Mouse (Mus musculus) intestine, postnatal 0 days (tissue): ENCODE measurements at regions not wholly inside any gene's neighbourhood (a gene's known extent, or its start where the extent isn't known, plus 50 kb on each side); places are given as distances from the start of the nearest gene placed in this dataset.

ENCODE experiments used
- ATAC-seq: fragments of 200-750 bp; cut with Nextera tagmentation; 2 replicates; pipeline ENCODE4 v1.8.0; 2017; ENCODE audit warnings: mild to moderate bottlenecking, moderate TSS enrichment, moderate library complexity
- H3K27ac ChIP-seq: fragments of 300-500 bp; sonication (generic); 2 replicates; pipeline ENCODE4 v1.5.1; 2014; ENCODE audit warnings: mild to moderate bottlenecking, low read depth, low read length, moderate library complexity
- H3K27me3 ChIP-seq: fragments of 300-500 bp; sonication (generic); replicated peaks from 2 replicates; pipeline ENCODE4 v1.6.1; 2014; ENCODE audit warnings: low read length, mixed read lengths; ENCODE audit not compliant: control insufficient read depth, insufficient read depth
- H3K36me3 ChIP-seq: fragments of 300-500 bp; sonication (generic); 2 replicates; pipeline ENCODE4 v1.6.1; 2014; ENCODE audit warnings: mild to moderate bottlenecking, moderate library complexity; ENCODE audit not compliant: control insufficient read depth, insufficient read depth
- H3K4me1 ChIP-seq: fragments of 300-500 bp; sonication (generic); replicated peaks from 2 replicates; pipeline ENCODE4 v1.6.1; 2014; ENCODE audit warnings: antibody characterized with exemption, low read length, mixed read lengths; ENCODE audit not compliant: control insufficient read depth, insufficient read depth
- H3K4me2 ChIP-seq: fragments of 300-500 bp; sonication (generic); replicated peaks from 2 replicates; pipeline ENCODE4 v1.6.1; 2014; ENCODE audit warnings: low read depth, mild to moderate bottlenecking, moderate library complexity
- H3K4me3 ChIP-seq: fragments of 300-500 bp; sonication (generic); 2 replicates; pipeline ENCODE4 v1.5.1; 2014; ENCODE audit warnings: low read depth, low read length
- H3K9ac ChIP-seq: fragments of 300-500 bp; sonication (generic); 2 replicates; pipeline ENCODE4 v1.6.1; 2014; ENCODE audit warnings: mild to moderate bottlenecking, low read depth, low read length
- H3K9me3 ChIP-seq: fragments of 300-500 bp; sonication (generic); 2 replicates; pipeline ENCODE4 v1.6.1; 2016; ENCODE audit warnings: mixed run types; ENCODE audit not compliant: control insufficient read depth
- CTCF ChIP-seq: sonication (generic); IDR thresholded peaks from 2 replicates; pipeline ENCODE4 v1.5.1; 2016; ENCODE audit warnings: low read depth, mild to moderate bottlenecking, control low read depth, antibody characterized with exemption, moderate library complexity
- WGBS: fragments of 180-500 bp; shearing (Covaris S2); extraction: QIAGEN DNeasy Blood & Tissue Kit; methylation state at CpG from one replicate; pipeline ENCODE4 v1.1.7; 2014; 5-methylcytosine and 5-hydroxymethylcytosine counted together

DNA sequence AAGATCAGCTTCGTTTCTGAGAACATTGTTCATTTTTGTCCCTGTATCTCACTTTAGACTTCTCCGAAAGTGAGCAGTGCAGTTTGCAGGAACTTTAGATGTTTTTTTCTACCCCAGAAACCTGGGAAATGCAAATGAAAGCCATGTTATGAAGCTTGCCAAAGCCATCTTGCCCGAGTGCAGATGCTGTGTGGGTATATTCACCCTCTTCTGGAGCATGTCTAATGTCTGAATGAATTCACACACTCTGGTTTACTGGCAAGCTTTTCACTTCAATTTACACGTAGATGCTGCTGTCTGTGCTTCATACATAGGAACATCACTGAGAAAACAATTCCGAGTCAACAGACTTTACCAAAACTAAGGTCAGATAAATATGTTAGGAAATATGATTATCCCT, 197.0 kb upstream of the Lrtm1 start:
- H3K9ac ChIP-seq = no peak overlapping the region
- no peaks in the 10 kb centered on the region for H3K4me1 ChIP-seq
- no peaks in the 10 kb centered on the region for H3K9me3 ChIP-seq
- no peaks in the 10 kb centered on the region for H3K27me3 ChIP-seq
- ATAC-seq = no peak
- no peak overlapping the region for H3K4me3 ChIP-seq
- 86% methylated on average over 5 of the region's 5 CpGs for WGBS
- no peak overlapping the region for H3K27ac ChIP-seq
- no peak overlapping the region for H3K4me2 ChIP-seq
- H3K36me3 ChIP-seq = no peaks in the 10 kb centered on the region
- TF ChIP-seq CTCF = no peak

DNA sequence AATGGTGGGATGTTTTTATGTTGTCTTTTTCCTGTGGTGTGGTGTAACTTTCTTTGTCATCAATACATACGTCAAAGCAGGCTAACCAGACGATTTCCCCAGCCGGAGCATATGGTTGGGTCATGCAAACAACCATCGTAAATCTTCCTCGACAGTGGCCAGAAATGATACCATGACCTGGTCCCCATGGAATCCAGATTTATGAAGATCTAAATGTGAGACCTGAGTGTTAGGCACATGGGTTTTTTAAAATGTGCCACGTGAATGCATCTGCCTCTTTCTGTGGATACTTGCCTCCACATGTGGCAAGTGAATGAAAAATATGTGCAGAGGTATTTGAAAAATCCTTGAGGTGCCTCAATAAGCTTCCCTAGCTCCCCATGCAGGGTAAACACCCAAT, 190.8 kb upstream of the Lrtm1 start:
- no peaks in the 10 kb centered on the region for H3K9me3 ChIP-seq
- no peak overlapping the region for H3K9ac ChIP-seq
- 29% methylated on average over 6 of the region's 6 CpGs for WGBS
- H3K4me2 ChIP-seq = no peak overlapping the region
- no peak overlapping the region for H3K27ac ChIP-seq
- no peak for TF ChIP-seq CTCF
- H3K36me3 ChIP-seq = no peaks in the 10 kb centered on the region
- H3K27me3 ChIP-seq = no peaks in the 10 kb centered on the region
- H3K4me3 ChIP-seq = no peak overlapping the region
- no peaks in the 10 kb centered on the region for H3K4me1 ChIP-seq
- no peak for ATAC-seq

- Histone ChIP-seq H3K4me3 (no peak overlapping the region), H3K4me2 (no peak overlapping the region), H3K9me3 (no peaks in the 10 kb centered on the region), H3K9ac (no peak overlapping the region), H3K4me1 (no peaks in the 10 kb centered on the region), H3K36me3 (no peaks in the 10 kb centered on the region), H3K27ac (no peak overlapping the region), H3K27me3 (no peaks in the 10 kb centered on the region)
- TF ChIP-seq CTCF = no peak
- ATAC-seq = no peak
Observed at GRCm38 (mm10) chr14:28837117-28837516, 180.9 kb upstream of the Lrtm1 start.

- no peak overlapping the region for H3K4me2 ChIP-seq
- no peaks in the 10 kb centered on the region for H3K4me1 ChIP-seq
- no peak for ATAC-seq
- 19% methylated on average over 2 of the region's 2 CpGs for WGBS
- H3K27ac ChIP-seq = no peak overlapping the region
- no peaks in the 10 kb centered on the region for H3K36me3 ChIP-seq
- H3K9ac ChIP-seq = no peak overlapping the region
- H3K4me3 ChIP-seq = no peak overlapping the region
- 0 out of 2 replicates have a peak, but pooled peaks have one; percentile 15 for TF ChIP-seq CTCF
- no peaks in the 10 kb centered on the region for H3K27me3 ChIP-seq
- H3K9me3 ChIP-seq = no peaks in the 10 kb centered on the region
Observed at GRCm38 (mm10) chr14:28848831-28849590, 169.0 kb upstream of the Lrtm1 start.
